8 mouse cellular contexts compared by ENCODE assay signal in the genomic region with DNA sequence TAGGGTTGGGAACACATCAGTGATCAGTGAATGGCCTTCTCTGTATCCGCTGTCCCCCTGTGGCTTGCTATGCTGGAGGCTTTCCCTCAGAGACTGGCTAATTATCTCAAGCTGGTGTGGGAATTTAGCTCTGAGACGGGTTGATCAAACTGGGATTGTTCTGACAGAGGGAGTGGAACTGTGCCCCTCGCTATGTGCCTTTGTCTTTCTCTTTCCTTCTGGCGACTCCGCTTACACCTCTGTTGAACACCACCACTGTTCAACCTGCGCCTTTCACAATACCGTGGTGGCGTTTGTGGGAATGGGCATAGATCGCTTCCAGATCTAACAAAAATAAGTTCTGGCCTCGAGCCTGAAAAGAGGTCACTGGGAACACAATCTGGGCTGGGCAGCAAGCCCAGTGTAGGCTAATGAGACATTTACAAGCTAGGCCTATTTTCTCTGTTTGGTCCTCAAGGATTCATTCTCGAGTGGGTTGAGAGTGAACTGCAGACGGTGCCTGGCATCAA.
DNase-seq lines count a peak whose midpoint lies in the region; ATAC-seq lines count a peak whose summit lies in the region.
"Had no signal": no experiment of that assay in that cellular context is flagged by ENCODE, and none has a peak within 500 bp of the region (broad histone marks: within the 10 kb centered on the region; RNA-seq: fewer than 3 reads in every experiment).

No protein-coding gene starts in this region.

- H3K27me3 ChIP-seq in forebrain, embryonic 11.5 days (ENCODE audit: control insufficient read depth, insufficient read depth, low read length), result no peaks in the 10 kb centered on the region
- H3K27me3 ChIP-seq: megakaryocyte, embryonic 14.5 days had no signal

- no peak overlapping the region for H3K4me3 ChIP-seq in forebrain, embryonic 11.5 days (ENCODE audit: low read depth, low read length)
- H3K4me3 ChIP-seq: megakaryocyte, embryonic 14.5 days had no signal

- ATAC-seq in forebrain, embryonic 11.5 days (replicated peaks; ENCODE audit: low FRiP score), result peak; percentile 45

- H3K36me3 ChIP-seq in forebrain, embryonic 11.5 days (ENCODE audit: control insufficient read depth, insufficient read depth, low read length), result no peaks in the 10 kb centered on the region

- WGBS in forebrain, embryonic 11.5 days, result 43% methylated on average over 12 of the region's 12 CpGs

- H3K9ac ChIP-seq in forebrain, embryonic 11.5 days (ENCODE audit: low read length), result no peak overlapping the region

- no peak overlapping the region for H3K4me2 ChIP-seq in forebrain, embryonic 11.5 days (ENCODE audit: low read depth, low read length, severe bottlenecking)

- DNase-seq in MN1 (ENCODE audit: low spot score), result peak; percentile 66
- DNase-seq in adipocyte (ENCODE audit: low spot score), result peak; percentile 84
- DNase-seq in forebrain, embryonic 11.5 days (ENCODE audit: low spot score), result no peak
- DNase-seq in heart, postnatal 14 days, result peak; percentile 52 to 60
- peak; percentile 58 to 80 for DNase-seq in left cerebral cortex, adult 18-20 months (ENCODE audit: low spot score in 2 of 2)
- DNase-seq in right cerebral cortex, adult 18-20 months, result peak; percentile 80
- no peak for DNase-seq in spleen, adult 12 weeks (ENCODE audit: low spot score)

- H3K9me3 ChIP-seq in forebrain, embryonic 11.5 days (ENCODE audit: control insufficient read depth, low read length), result no peaks in the 10 kb centered on the region

- H3K4me1 ChIP-seq in forebrain, embryonic 11.5 days (replicated peaks; ENCODE audit: control insufficient read depth, insufficient read depth, low read length), result no peaks in the 10 kb centered on the region

- no peak overlapping the region for H3K27ac ChIP-seq in forebrain, embryonic 11.5 days (ENCODE audit: low read depth, low read length)

- intact Hi-C loops in heart, postnatal 14 days (cut with DNase I), result no loop called here

Comparison
In these comparisons a context has a peak if more than half of its experiments do, and no peak if none do; other contexts are left out.
1. DNase-seq: peak in MN1 (single experiment), adipocyte (single experiment), heart, postnatal 14 days (2 of 2), left cerebral cortex, adult 18-20 months (2 of 2) and right cerebral cortex, adult 18-20 months (single experiment); none in forebrain, embryonic 11.5 days (single experiment) and spleen, adult 12 weeks (single experiment).